Mouse (Mus musculus) CH12.LX (cell line): Measurements from ENCODE around the gene Efemp2. TPM values are rescaled to one million over a fixed set of nuclear protein-coding genes. Genes with fewer than 3 reads are reported as not detected.

Experiments used
- DNase-seq: peaks from one replicate; pipeline ENCODE4 v3.0.0-alpha.2; 2013; ENCODE audit errors: extremely low read depth
- H3K27ac ChIP-seq: 2 replicates; pipeline ENCODE4 v1.5.1; 2012; ENCODE audit warnings: low read depth, mild to moderate bottlenecking, control low read depth, moderate library complexity; ENCODE audit not compliant: insufficient read depth
- H3K27me3 ChIP-seq: replicated peaks from 2 replicates; pipeline ENCODE3; 2012; ENCODE audit warnings: inconsistent platforms
- H3K36me3 ChIP-seq, 2 experiments: replicated peaks in 1 of 2; 2 replicates each; pipeline versions ENCODE3 to v1.6.1; 2012; ENCODE audit warnings: inconsistent platforms in 1 of 2, low read length in 1 of 2, mild to moderate bottlenecking in 1 of 2, mixed read lengths in 1 of 2, moderate library complexity in 1 of 2; ENCODE audit not compliant: control insufficient read depth in 1 of 2, insufficient read depth in 1 of 2
- H3K4me1 ChIP-seq, 2 experiments: 2 replicates each; pipeline ENCODE4 v1.6.1; 2012; ENCODE audit warnings: inconsistent platforms in 1 of 2, moderate library complexity in 1 of 2; ENCODE audit not compliant: insufficient read depth in 2 of 2, control insufficient read depth in 1 of 2
- H3K4me2 ChIP-seq: 2 replicates; pipeline ENCODE4 v1.6.1; 2012; ENCODE audit warnings: low read depth, mild to moderate bottlenecking, control low read depth; ENCODE audit not compliant: poor library complexity, insufficient read depth, severe bottlenecking
- H3K4me3 ChIP-seq, 3 experiments: fragments of 150-350 bp in 1 of 3; sonication (generic) in 1 of 3; replicated peaks in 1 of 3; 2 replicates each; pipeline versions ENCODE3 to v1.5.1; 2011 to 2012; ENCODE audit warnings: low read depth in 2 of 3, low read length in 2 of 3, mild to moderate bottlenecking in 2 of 3, moderate library complexity in 2 of 3, control low read depth in 1 of 3, improper control_type of control experiment in 1 of 3, inconsistent platforms in 1 of 3, mixed read lengths in 1 of 3; ENCODE audit not compliant: poor library complexity in 1 of 3
- H3K79me2 ChIP-seq: replicated peaks from 2 replicates; pipeline ENCODE4 v1.6.1; 2012; ENCODE audit warnings: mild to moderate bottlenecking, moderate library complexity; ENCODE audit not compliant: control insufficient read depth, poor library complexity, insufficient read depth, severe bottlenecking; ENCODE audit errors: extremely low read depth
- H3K9ac ChIP-seq: 2 replicates; pipeline ENCODE4 v1.6.1; 2012; ENCODE audit warnings: low read depth, mild to moderate bottlenecking, control low read depth, moderate library complexity; ENCODE audit not compliant: insufficient read depth
- H3K9me3 ChIP-seq: replicated peaks from 2 replicates; pipeline ENCODE3; 2012; ENCODE audit warnings: low read length, inconsistent platforms, mixed read lengths
- BHLHE40 ChIP-seq: IDR thresholded peaks from 2 replicates; pipeline ENCODE4 v1.6.1; 2011; ENCODE audit warnings: mild to moderate bottlenecking, low read depth, low read length, improper control_type of control experiment
- CHD1 ChIP-seq: IDR thresholded peaks from 2 replicates; pipeline ENCODE4 v1.6.1; 2012; ENCODE audit warnings: low read depth, low read length, improper control_type of control experiment, inconsistent platforms
- CHD2 ChIP-seq: IDR thresholded peaks from 2 replicates; pipeline ENCODE4 v1.6.1; 2011; ENCODE audit warnings: low read length, improper control_type of control experiment
- CTCF ChIP-seq, 2 experiments: IDR thresholded peaks in 1 of 2; conservative IDR thresholded peaks in 1 of 2; 2 replicates each; pipeline ENCODE4 v1.5.1; 2011 to 2012; ENCODE audit warnings: low read depth in 2 of 2, low read length in 2 of 2, improper control_type of control experiment in 1 of 2, inconsistent platforms in 1 of 2, mild to moderate bottlenecking in 1 of 2, moderate library complexity in 1 of 2
- E2F4 ChIP-seq: IDR thresholded peaks from 2 replicates; pipeline ENCODE4 v1.6.1; 2011; ENCODE audit warnings: low read depth, low read length, improper control_type of control experiment; ENCODE audit not compliant: insufficient replicate concordance
- ELF1 ChIP-seq: IDR thresholded peaks from 2 replicates; pipeline ENCODE4 v1.6.1; 2014; ENCODE audit warnings: low read depth, mild to moderate bottlenecking, inconsistent platforms, low read length, improper control_type of control experiment
- EP300 ChIP-seq: IDR thresholded peaks from 2 replicates; pipeline ENCODE4 v1.6.1; 2011; ENCODE audit warnings: low read length, improper control_type of control experiment
- ETS1 ChIP-seq: conservative IDR thresholded peaks from 2 replicates; pipeline ENCODE4 v1.6.1; 2012; ENCODE audit warnings: low read depth, mild to moderate bottlenecking, inconsistent platforms, low read length, improper control_type of control experiment, moderate library complexity
- GABPA ChIP-seq: IDR thresholded peaks from 2 replicates; pipeline ENCODE4 v1.6.1; 2012; ENCODE audit warnings: low read depth, low read length, improper control_type of control experiment, inconsistent platforms; ENCODE audit not compliant: insufficient replicate concordance
- HCFC1 ChIP-seq: IDR thresholded peaks from 2 replicates; pipeline ENCODE4 v1.6.1; 2012; ENCODE audit warnings: low read depth, mild to moderate bottlenecking, inconsistent platforms, low read length, improper control_type of control experiment
- IRF4 ChIP-seq: IDR thresholded peaks from 2 replicates; pipeline ENCODE4 v1.6.1; 2014; ENCODE audit warnings: low read depth, mild to moderate bottlenecking, inconsistent platforms, low read length, improper control_type of control experiment
- JUN ChIP-seq: IDR thresholded peaks from 2 replicates; pipeline ENCODE4 v1.6.1; 2011; ENCODE audit warnings: low read depth, mild to moderate bottlenecking, low read length, improper control_type of control experiment, moderate library complexity; ENCODE audit not compliant: insufficient read depth
- JUND ChIP-seq: conservative IDR thresholded peaks from 2 replicates; pipeline ENCODE4 v1.6.1; 2011; ENCODE audit warnings: low read depth, low read length, improper control_type of control experiment
- KAT2A ChIP-seq: IDR thresholded peaks from 2 replicates; pipeline ENCODE4 v1.6.1; 2012; ENCODE audit warnings: low read length, improper control_type of control experiment, inconsistent platforms; ENCODE audit not compliant: insufficient replicate concordance
- MAFK ChIP-seq: IDR thresholded peaks from 2 replicates; pipeline ENCODE4 v1.6.1; 2011; ENCODE audit warnings: low read length, improper control_type of control experiment; ENCODE audit not compliant: insufficient replicate concordance
- MAX ChIP-seq: IDR thresholded peaks from 2 replicates; pipeline ENCODE4 v1.6.1; 2011; ENCODE audit warnings: low read length, improper control_type of control experiment
- MAZ ChIP-seq: IDR thresholded peaks from 2 replicates; pipeline ENCODE4 v1.6.1; 2012; ENCODE audit warnings: low read depth, mild to moderate bottlenecking, inconsistent platforms, low read length, improper control_type of control experiment, moderate library complexity
- MEF2A ChIP-seq: IDR thresholded peaks from 2 replicates; pipeline ENCODE4 v1.6.1; 2014; ENCODE audit warnings: low read depth, mild to moderate bottlenecking, inconsistent platforms, low read length, improper control_type of control experiment, borderline replicate concordance
- MXI1 ChIP-seq: IDR thresholded peaks from 2 replicates; pipeline ENCODE4 v1.6.1; 2011; ENCODE audit warnings: mild to moderate bottlenecking, low read depth, low read length, improper control_type of control experiment
- MYC ChIP-seq: IDR thresholded peaks from 2 replicates; pipeline ENCODE4 v1.6.1; 2011; ENCODE audit warnings: low read depth, mild to moderate bottlenecking, improper control_type of control experiment, low read length
- NELFE ChIP-seq: IDR thresholded peaks from 2 replicates; pipeline ENCODE4 v1.6.1; 2011; ENCODE audit warnings: low read depth, low read length, improper control_type of control experiment
- NRF1 ChIP-seq: IDR thresholded peaks from 2 replicates; pipeline ENCODE4 v1.6.1; 2014; ENCODE audit warnings: low read depth, mild to moderate bottlenecking, inconsistent platforms, low read length, improper control_type of control experiment, moderate library complexity
- PAX5 ChIP-seq: IDR thresholded peaks from 2 replicates; pipeline ENCODE4 v1.6.1; 2012; ENCODE audit warnings: low read length, inconsistent platforms, mixed read lengths
- POLR2A ChIP-seq: IDR thresholded peaks from 2 replicates; pipeline ENCODE4 v1.6.1; 2011; ENCODE audit warnings: low read depth, mild to moderate bottlenecking, improper control_type of control experiment, low read length
- POLR2AphosphoS2 ChIP-seq: IDR thresholded peaks from 2 replicates; pipeline ENCODE4 v1.6.1; 2011; ENCODE audit warnings: low read depth, low read length, improper control_type of control experiment
- RAD21 ChIP-seq: IDR thresholded peaks from 2 replicates; pipeline ENCODE4 v1.6.1; 2011; ENCODE audit warnings: low read depth, mild to moderate bottlenecking, low read length, improper control_type of control experiment, moderate library complexity
- RCOR1 ChIP-seq: conservative IDR thresholded peaks from 2 replicates; pipeline ENCODE4 v1.6.1; 2012; ENCODE audit warnings: low read depth, mild to moderate bottlenecking, inconsistent platforms, low read length, improper control_type of control experiment
- SIN3A ChIP-seq: IDR thresholded peaks from 2 replicates; pipeline ENCODE4 v1.6.1; 2012; ENCODE audit warnings: low read length, improper control_type of control experiment, inconsistent platforms
- SMC3 ChIP-seq: IDR thresholded peaks from 2 replicates; pipeline ENCODE4 v1.6.1; 2011; ENCODE audit warnings: low read depth, low read length, improper control_type of control experiment
- TBP ChIP-seq: conservative IDR thresholded peaks from 2 replicates; pipeline ENCODE4 v1.6.1; 2011; ENCODE audit warnings: low read depth, low read length, improper control_type of control experiment
- TCF12 ChIP-seq: IDR thresholded peaks from 2 replicates; pipeline ENCODE4 v1.6.1; 2014; ENCODE audit warnings: low read depth, mild to moderate bottlenecking, inconsistent platforms, low read length, improper control_type of control experiment
- UBTF ChIP-seq: IDR thresholded peaks from 2 replicates; pipeline ENCODE4 v1.6.1; 2012; ENCODE audit warnings: low read depth, mild to moderate bottlenecking, inconsistent platforms, low read length, improper control_type of control experiment, moderate library complexity
- USF1 ChIP-seq: IDR thresholded peaks from 2 replicates; pipeline ENCODE4 v1.6.1; 2014; ENCODE audit warnings: low read depth, mild to moderate bottlenecking, inconsistent platforms, low read length, improper control_type of control experiment
- USF2 ChIP-seq: conservative IDR thresholded peaks from 2 replicates; pipeline ENCODE4 v1.6.1; 2011; ENCODE audit warnings: low read depth, low read length, improper control_type of control experiment
- ZC3H11A ChIP-seq: IDR thresholded peaks from 2 replicates; pipeline ENCODE4 v1.6.1; 2012; ENCODE audit warnings: low read depth, mild to moderate bottlenecking, inconsistent platforms, low read length, improper control_type of control experiment
- ZKSCAN1 ChIP-seq: IDR thresholded peaks from 2 replicates; pipeline ENCODE4 v1.6.1; 2012; ENCODE audit warnings: low read depth, inconsistent platforms, low read length, improper control_type of control experiment, borderline replicate concordance
- ZMIZ1 ChIP-seq: IDR thresholded peaks from 2 replicates; pipeline ENCODE4 v1.6.1; 2012; ENCODE audit warnings: low read depth, mild to moderate bottlenecking, inconsistent platforms, low read length, improper control_type of control experiment
- ZNF384 ChIP-seq: IDR thresholded peaks from 2 replicates; pipeline ENCODE4 v1.6.1; 2012; ENCODE audit warnings: low read depth, low read length, improper control_type of control experiment, inconsistent platforms
- dilution Hi-C: fragments of 300-500 bp; cut with MboI; formaldehyde crosslinking; loops from 2 replicates; pipeline ENCODE4 v1.14.3; 2020; ENCODE audit warnings: low sequenced_read_pairs; ENCODE audit not compliant: extremely low pct_unique_long_range_greater_than_20kb, extremely low pct_ligation_motif_present
- in situ Hi-C: fragments of 300-500 bp; cut with MboI; formaldehyde crosslinking; loops from 3 replicates; pipeline ENCODE4 v1.14.3; 2019; ENCODE audit warnings: low sequenced_read_pairs, low pct_ligation_motif_present, low pct_unique_long_range_greater_than_20kb, mixed read lengths
- polyA plus RNA-seq: library from polyadenylated mRNA; unstranded; fragments of >175 nt; gene quantifications from 2 replicates; pipeline ENCODE4 v1.2.1, GENCODE M21; 2012; ENCODE audit warnings: low read depth; ENCODE audit not compliant: insufficient read length
- total RNA-seq, 2 experiments: library from RNA; depleted of rRNA; stranded (reverse); fragments of 300-350 nt in 1 of 2; fragments of >200 nt in 1 of 2; gene quantifications; 2 replicates each; pipeline ENCODE4 v1.2.3; 2012 to 2014

The Efemp2 gene
- total and polyA plus RNA-seq, 3 experiments, result 0.50 to 0.51 TPM; not detected in 1

DNA sequence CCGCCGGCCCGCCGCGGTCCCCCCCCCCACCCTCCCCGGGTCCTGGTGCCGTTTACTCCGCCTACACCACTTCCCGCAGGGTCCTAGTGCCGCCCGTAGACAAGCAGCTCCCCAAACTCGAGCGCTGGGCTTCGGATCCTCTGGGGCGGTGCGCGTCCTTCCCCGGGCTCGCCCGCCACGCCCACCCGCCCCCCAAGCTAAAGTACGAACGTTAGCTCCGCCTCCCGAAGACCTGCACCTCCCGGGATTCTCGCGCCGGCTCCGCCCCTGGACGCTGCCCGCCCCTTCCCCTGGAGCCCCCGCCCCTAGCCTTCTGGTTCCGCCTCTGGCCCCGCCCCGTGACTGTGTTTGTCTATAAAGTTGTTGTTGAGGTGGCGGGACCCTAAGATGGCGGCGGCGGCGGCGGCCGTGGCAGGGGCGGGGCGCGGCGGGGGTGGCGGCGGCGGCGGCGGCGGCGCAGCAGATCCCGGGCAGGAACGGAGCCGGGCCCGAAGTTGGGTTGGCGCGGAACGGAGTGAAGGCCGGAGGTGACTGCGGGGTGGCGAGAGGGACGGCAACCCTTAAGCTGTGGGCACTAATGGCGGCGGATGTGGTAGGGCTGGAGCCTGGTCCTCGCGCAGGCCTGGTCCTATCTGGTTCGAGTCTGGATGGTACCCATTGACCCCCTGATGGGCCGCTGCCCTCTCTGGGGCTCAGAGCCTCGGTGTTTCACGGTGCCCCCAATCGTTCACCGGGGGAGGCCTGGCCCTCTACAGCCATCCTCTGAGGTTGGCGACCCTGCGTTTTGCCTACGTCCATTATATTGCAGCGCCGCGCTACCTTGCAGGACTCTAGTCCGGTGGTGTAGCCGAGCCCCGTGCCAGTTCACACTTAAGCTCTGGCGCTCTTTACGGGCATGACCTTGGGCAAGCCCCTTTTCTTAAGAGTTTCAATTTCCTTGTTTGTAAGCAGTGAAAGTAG is 48.7 kb upstream of the Efemp2 start, which contains the start of the genes Drap1 and AI837181:
Gene Drap1, minus strand, starts transcription at position 198 of the 960 bp plus-strand sequence.
Gene AI837181, plus strand, starts transcription at position 363 of the 960 bp plus-strand sequence.
- peaks cover 20 to 39% of the 10 kb centered on the region in 2 experiments for H3K4me1 ChIP-seq

More for the DNA sequence above, 48.7 kb upstream of the Efemp2 start, which contains the start of the genes Drap1 and AI837181:
- no peaks in the 10 kb centered on the region; the same call in 1 of the 2 replicates for H3K79me2 ChIP-seq
- H3K27ac ChIP-seq, result peak within 1 kb of the TSS; percentile 48
- peak within 1 kb of the TSS; percentile 94 for H3K9ac ChIP-seq
- DNase-seq, result peak; percentile 95
- H3K9me3 ChIP-seq, result no peaks in the 10 kb centered on the region
- H3K4me2 ChIP-seq, result peak within 1 kb of the TSS; percentile 86
- in situ Hi-C loops, result no loop called here
- dilution Hi-C loops, result no loop called here
- peak within 1 kb of the TSS; percentile 76 to 88 (median 85) for H3K4me3 ChIP-seq
- peaks cover 34 to 53% of the 10 kb centered on the region in 2 experiments for H3K36me3 ChIP-seq
- no peak for TF ChIP-seq CHD2
- no peak for TF ChIP-seq RCOR1
- peak; percentile 63; the same call in 1 of the 2 replicates for TF ChIP-seq POLR2A
- TF ChIP-seq E2F4, result no peak
- TF ChIP-seq POLR2AphosphoS2, result no peak
- TF ChIP-seq ZNF384, result no peak
- TF ChIP-seq ELF1, result peak; percentile 70
- peak; percentile 12 for TF ChIP-seq MXI1
- TF ChIP-seq PAX5, result no peak
- TF ChIP-seq ZKSCAN1, result no peak
- TF ChIP-seq HCFC1, result peak; percentile 63
- TF ChIP-seq MYC, result no peak
- 0 out of 2 replicates have a peak, but pooled peaks have one; percentile 8 for TF ChIP-seq KAT2A
- peak; percentile 40; the same call in 1 of the 2 replicates for TF ChIP-seq UBTF
- peak; percentile 45; the same call in 1 of the 2 replicates for TF ChIP-seq TCF12
- no peak for TF ChIP-seq USF1
- TF ChIP-seq NELFE, result no peak
- no peak for TF ChIP-seq SMC3
- TF ChIP-seq EP300, result no peak
- TF ChIP-seq JUND, result no peak
- no peak for TF ChIP-seq MAFK
- no peak for TF ChIP-seq RAD21
- TF ChIP-seq ZMIZ1, result peak; percentile 10; the same call in 1 of the 2 replicates
- TF ChIP-seq IRF4, result peak; percentile 20; the same call in 1 of the 2 replicates
- no peak for TF ChIP-seq ZC3H11A
- TF ChIP-seq CTCF (conservative IDR thresholded peaks at IDR 0.05 in 1 of 2, IDR thresholded peaks at IDR 0.05 in 1 of 2; ENCODE audit: low read depth in 2 of 2, low read length in 2 of 2), result no peak
- TF ChIP-seq MAZ, result no peak; the same call in 1 of the 2 replicates
- TF ChIP-seq TBP, result no peak
- no peak for TF ChIP-seq ETS1
- TF ChIP-seq MAX, result no peak
- no peak for TF ChIP-seq SIN3A
- TF ChIP-seq NRF1, result peak; percentile 44; the same call in 1 of the 2 replicates
- TF ChIP-seq BHLHE40, result no peak
- TF ChIP-seq CHD1, result no peak
- TF ChIP-seq GABPA, result no peak
- TF ChIP-seq USF2, result no peak
- TF ChIP-seq MEF2A, result 0 out of 2 replicates have a peak, but pooled peaks have one; percentile 8
- no peak for TF ChIP-seq JUN
- no peaks in the 10 kb centered on the region for H3K27me3 ChIP-seq
